Mouse (Mus musculus) layer of hippocampus, adult 9-10 months (tissue): ENCODE data around the gene Plin1.
A peak's percentile ranks its signal among the peaks of the same experiment; 100 is the strongest.

Experiments
- DNase-seq: peaks from one replicate; pipeline ENCODE4 v3.0.0; 2022; ENCODE audit warnings: low spot score

Plin1 gene

DNA sequence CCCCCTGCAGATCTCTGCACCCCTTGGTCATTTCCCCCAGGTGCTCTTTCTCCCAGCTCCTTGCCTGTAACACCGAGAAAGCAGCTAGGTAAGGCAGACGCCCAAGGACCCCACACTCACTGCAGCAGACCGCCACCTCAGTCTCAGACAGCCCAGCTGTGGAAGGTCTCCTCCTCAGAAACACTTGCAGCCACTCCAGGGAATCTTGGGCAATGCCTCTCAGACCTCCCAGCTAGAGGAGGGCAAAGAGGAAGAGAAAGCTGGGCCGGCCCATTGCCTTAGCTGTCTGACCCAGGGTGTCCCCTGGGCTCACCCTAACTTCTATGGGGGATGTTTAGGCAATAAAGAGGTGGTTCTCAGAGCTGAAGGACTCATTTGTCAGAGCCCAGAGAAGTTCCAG is at the start of gene Plin1:
TSS of gene Plin1 (minus strand) at position 282 of the 400 bp plus-strand sequence.
- DNase-seq, result no peak

DNA sequence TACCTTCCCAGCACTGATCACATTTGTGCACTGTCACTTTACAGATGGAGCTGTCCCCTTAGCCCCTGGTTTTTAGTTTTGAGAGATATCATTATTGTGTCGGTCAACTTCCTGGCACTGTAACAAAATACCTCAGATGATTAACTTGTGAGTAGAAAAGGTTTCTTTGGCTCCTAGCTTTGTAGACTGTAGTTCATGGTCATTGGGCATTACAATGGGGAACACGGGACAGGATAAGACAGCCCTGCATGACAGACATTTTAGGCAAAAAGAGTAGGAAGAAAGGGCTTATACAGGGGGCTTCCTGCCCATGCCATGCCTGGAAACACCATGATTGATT is 49.8 kb upstream of the Plin1 start:
- DNase-seq, result no peak

DNA sequence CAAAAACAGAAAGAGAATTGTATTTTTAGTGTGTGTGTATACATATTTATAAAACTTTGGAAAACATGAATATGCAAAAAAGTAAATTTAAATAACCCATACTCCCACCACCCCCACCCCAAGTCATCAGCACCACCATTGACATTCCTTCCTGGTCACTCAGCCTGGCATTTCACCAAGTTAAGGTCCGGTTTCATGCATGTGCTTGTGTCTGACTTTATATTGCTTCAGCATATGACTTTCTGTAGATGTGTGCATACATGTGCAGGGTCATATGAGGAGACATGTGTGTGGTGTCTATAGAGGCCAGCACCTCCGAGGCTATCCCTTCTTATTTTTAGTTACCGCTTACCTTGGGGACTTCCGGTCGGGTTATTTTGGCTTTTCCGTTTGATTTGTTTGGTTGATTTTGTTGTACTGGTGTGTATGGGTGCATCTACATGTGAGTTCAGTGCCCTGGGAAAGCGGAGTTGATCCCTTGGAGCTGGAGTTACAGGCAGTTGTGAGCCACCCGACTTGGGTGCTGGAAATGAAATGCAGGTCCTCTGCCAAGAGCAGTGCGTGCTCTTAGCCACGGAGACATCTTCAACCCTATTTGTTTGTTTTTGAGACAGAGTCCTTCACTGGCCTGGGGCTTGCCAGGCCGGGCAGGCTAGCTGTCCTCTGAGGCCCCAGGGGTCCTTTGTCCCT is 49.3 kb upstream of the Plin1 start:
- no peak for DNase-seq

DNA sequence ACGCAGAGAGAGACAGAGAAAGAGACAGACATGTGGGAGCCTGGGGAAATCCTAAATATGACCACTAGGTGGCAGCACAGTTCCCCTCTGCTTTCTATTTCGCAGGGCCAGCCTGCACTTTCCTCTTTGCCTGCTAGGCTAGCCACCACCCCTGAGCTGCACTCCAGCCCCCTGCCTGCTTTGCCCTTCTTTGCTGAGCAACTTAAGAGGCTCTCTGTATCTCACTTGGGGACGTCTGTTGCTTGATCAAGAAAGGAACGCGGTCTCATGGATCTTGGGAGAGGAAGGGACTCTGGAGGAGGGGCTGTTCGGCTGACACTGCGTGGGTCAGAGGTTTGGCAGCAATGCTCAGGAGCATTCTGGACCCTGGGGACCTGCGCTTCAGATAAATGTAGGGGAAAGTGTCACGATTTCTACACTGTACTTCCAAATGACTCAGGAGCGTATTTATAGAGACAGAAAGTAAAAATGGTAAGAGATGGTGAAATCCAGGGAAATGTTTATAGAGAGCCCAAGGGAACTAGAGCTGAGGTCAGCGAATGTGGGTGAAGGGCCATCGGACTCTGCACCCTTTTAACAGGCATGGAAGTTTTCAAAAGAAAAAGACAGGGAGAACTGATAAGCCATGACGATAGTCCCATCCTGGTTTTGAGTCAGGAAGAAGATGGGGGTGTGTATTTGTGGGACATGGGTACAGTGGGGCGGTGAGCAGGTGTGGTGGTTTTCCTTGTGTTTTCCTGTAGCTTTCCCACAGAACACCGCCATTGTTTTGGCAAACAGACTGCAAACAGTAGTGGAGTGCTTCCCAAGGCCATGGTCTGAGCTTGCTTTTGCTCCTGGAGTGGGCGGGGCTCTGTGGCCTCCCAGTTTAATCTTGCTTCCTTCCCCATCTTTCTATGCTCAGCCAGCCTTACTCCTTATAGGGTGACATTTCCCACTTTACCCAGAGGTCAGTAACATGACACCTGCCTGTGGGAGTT is 48.2 kb upstream of the Plin1 start:
- DNase-seq, result peak; percentile 56

DNA sequence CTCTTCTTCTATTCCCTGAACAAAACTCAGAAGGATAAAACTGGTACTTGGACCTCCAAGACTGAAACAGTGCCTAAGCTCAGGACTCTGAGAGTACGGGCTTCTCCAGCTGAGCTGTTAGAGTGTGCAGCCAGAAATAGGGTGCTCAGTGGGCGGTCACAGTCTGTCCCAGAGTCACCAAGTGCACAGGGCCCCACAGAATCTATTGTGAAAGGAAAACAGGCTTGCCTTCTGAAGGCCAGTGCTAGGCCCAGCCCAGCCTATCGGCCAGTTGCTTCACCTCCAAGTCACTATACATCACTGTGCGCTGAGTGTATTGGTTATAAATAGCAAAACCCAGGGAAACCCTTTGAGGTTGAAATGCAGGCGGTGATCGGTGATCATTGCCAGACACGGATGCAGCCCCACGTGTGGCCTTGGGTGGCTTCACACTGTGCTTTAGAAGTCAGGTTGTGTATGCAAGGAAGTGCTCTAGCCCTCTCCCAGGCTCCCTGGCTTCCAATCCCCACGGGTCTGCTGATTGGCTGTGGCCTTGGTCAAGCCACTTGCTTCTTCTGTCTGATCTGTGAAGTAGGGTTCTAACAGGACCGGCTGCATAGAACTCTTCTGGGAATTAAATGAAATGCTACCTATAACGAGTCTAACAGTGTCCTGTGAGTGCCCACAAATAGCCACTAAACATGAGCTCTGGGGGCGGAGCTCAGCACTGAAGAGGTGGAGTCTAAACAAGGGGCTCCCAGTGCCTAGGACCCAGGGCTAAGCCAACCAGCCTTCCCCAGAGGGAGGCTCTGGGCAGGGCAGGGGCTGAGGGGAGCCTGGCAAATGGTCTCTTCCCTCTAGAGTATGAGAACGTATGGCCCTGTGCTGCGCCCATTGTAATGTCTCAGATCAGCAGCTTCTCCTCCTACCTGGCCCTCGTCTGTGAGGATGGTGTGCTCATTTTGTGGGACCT is 39.1 kb upstream of the Plin1 start:
- DNase-seq, result no peak

DNA sequence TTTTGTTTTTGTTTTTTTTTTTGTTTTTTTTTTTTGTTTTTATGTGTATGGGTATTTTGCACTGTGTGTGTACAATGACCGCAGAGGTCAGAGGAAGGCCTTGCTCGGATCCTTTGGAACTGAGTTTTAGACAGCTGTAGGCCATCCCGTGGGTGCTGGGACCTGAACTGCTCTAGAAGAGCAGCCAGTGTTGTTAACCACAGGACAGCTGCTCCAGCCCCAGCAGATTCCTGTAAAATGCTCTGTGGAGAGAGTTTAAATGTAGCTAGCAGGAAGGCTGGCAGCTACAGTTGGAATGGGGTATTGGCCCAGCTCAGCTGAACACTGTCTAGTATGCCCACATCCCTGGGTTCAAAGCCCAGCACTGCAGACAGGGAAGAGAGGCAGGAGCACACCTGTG is 37.0 kb upstream of the Plin1 start:
- no peak for DNase-seq

DNA sequence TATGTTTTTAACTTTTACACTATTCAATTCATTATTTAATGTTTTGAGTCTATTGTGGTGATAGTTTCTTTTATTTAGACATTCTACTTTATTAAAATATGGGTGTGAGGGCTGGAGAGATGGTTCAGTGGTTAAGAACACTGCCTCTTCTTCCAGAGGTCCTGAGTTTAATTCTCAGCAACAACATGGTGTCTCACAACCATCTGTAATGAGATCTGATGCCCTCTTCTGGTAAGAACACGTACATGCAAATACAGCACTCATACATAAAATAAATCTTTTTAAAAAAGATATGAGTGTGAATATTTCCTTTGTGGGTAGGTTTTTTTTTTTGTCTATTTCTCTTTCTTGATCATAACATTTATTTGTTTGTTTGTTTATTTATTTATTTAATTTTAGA is 33.3 kb upstream of the Plin1 start:
- DNase-seq, result no peak

DNA sequence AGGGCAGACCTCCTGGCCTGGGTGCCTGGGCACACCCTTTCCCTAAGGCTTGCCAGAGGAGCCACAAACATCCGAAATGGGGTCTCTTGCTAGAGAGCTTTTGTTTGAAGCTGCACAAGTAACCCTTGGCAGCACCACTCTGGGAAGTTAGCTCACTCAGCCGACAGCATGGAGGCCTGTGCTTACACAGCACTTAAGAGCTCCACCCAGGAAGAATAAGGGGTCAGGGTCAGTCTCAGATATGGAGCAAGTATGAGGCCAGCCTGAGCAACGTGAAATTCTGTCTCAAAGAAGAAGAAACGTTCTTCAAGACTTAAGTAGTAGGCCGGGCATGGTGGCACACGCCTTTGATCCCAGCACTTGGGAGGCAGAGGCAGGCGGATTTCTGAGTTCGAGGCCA is 29.4 kb upstream of the Plin1 start:
- no peak for DNase-seq

DNA sequence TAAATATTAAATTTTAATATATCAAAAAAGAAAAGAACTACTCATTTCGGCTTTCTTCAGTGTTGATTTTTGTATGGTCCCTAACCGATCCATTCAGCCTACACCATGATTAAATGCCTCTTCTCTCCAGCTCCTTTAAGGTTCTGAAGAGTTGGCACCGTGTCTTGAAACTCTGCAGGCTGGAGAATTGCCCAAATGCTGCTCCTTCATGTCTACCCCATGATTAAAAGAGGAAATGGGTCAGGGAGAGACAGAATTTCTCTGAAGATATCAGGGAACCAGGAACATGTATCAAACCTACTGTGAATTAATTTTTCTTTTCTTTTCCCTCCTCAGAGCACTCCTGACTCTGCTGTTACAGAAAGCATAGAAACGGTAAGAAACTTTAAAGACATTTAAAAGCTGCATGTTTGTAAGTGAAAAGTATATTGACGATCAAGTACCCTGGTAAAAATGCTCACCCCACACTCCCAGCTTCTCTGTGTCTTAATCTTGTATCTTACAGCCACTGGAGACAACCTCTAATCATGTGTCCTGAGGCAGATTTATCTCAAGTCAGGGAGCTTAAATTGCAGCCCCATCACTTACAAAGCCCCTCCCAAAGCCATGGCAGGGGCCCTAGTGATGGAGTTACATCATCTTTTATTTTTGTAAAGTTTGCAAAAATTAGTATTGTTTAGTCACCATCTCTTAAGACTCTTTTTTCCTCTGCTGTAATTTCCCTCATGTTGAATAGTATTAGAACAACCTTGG is 28.6 kb upstream of the Plin1 start:
- no peak for DNase-seq

DNA sequence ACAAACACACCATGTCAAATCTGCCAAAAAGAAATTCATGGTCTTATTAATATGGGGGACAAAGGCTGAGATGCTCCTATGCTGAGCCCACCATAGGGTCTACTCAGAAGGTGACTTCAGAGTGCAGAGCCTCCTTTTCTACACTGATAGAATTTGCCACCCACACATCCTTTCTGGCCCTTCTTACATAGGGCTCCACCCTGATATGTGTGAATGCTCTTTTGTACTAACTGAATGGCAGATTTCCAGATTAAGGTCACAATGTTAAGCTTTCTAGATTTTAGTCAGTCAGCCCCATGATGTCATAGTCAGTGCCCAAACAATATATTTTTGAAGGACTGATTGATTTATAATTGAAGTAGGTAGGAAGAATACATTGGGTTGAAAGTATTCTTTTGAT is 27.1 kb upstream of the Plin1 start:
- DNase-seq, result no peak

DNA sequence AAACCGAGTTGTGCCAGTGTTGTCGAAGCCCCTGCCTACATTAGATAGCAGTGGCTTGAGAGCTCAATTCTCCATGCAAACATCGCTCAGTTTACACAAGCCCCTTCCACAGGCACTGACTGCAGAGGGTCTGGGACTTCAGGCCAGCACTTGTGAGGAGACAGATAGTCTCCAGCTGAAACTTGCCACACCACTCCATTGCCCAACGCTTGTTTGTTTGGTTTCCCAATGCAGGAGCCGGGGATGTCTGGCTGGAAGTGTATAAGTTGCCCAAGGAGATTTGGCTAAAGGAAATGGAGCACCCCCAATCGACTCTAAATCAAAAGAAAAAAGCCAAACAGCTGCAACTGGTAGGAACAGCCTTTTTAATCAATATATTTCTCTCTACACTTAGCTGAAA is 25.5 kb upstream of the Plin1 start:
- no peak for DNase-seq

DNA sequence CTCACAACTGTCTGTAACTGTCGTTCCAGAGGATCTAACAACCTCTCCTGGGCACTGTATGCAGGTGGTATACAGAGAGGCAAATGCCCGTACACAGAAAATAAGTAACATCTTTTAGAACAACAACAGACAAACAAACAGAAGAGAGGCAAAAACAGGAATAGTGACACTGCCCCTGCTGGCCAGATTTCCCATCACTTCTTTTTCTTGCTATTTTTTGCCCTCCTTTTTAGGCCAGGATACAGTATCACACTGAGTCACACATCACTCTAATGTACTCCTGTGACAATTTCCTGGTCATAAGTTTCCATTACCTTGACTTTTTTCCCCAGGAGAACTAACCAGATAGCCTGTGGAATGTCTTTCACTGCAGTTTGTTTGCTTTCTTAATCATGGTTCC is 23.6 kb upstream of the Plin1 start:
- no peak for DNase-seq

DNA sequence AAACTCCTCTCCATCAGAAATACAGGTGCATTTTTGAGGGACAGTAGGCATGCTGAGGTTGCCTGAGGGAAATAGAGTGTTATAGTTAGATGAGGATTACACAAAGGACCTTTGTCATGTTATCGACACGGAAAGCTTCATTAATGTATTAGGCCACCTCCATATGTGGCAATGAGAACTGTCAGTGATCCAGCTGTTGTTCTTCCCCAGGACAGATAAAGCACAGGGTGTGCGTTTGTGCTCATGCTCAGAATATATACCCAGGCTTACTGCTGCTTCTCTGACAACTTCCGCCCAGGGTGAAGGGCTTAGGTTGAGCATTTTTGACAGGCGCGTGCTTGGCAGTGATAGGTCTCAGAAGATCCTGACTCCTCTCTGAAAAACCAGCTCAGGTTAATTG is 16.8 kb upstream of the Plin1 start:
- DNase-seq, result no peak

DNA sequence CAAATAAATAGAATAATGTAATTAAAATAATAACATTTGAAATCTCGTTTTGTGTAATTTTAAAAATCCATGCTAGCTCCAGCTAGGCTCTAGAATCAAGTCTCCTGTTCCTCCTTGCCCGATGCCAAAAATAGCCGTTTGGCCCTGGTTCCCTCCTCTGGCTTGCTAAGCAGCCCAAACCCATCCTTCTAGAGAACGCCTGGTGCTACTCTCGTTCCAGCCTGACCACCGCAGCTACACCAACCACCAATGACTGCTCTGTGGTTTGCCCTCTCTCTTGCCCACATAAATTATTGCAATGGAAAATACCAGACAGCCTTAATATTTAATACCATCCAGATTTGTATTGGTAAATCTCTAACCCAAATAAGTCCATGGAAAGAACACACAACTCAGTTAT is 15.0 kb upstream of the Plin1 start:
- DNase-seq, result no peak

DNA sequence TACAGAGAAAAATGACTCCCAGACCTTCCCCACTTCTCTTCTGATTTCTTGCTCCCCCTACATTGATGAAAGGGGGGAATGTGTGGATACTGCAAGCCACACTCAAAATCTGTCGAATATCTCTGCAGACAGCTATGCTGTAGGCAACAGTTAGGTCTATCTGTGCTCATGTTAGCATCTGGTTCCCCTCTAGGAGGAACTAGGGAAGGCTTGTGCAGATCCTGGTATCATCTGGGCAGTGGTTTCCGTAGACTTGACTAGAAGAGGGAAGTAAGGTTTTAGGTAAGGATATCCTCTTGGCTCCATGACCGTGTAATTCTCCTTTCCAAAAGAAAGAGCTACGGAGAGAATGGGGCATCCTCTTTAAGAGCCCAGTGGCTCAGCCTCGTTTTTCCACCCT is 11.9 kb upstream of the Plin1 start:
- DNase-seq, result no peak

DNA sequence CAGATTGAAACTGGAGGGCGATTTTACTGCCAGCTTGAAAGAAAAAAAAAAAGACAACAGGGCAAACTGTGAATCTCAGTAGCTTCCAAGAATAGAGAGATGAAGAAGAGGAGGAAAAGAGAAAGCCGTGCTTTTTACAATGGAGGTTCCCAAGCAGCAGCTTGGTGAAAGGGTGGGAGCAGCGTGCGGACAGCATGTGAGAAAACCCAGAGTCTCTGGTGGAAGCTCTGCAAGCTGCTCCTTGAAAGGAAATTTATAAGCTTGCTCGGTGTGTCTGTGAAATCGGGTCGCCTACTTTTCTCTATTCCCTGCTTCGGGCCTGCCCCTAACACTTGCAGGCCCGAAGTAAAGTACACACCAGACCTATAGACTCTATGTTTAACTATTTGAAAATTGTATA is 11.3 kb upstream of the Plin1 start:
- DNase-seq, result no peak

DNA sequence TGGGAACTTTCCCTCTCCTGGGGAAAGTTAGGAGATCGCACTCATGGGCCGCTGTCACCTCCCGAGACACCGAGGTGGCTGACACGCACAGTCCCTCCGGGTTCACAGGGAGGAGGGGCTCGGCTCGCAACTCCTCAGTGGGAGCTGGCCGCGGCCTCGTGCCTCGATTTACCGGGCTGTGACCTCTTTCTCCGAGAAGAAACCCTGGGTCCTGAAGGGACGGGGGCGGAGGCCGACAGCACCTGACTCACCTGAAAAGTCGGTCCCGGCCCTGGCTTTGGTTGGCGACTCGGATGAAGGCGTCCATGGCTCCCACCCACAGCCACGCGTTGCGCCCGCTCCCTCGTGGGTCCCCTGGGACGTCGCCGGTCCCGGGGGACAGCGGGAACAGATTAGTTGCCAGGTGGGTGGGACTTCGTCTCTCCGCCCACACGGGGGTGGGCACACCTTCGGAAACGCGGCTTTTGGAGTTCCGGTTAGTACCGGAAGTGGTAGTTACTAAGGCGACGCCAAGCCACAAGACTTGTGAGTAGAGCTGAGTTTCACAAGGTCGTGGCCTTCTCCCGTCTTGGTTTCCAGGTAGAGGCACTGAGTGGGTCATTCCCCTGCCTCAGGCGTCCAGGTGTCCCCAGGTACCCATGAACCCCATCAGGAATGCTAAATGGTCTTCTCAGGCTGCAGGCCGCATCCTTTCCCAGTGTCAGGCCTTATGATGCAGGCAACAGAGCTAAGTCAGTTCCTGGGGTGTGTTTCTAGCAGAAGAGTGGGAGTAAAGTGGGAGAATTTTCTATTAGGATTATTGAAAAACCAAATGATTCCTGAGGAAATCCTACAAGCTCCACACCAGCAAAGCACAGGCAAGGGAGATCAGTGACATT is 10.2 kb upstream of the Plin1 start, which contains the start of the genes Pex11a and Wdr93:
TSS of gene Pex11a (minus strand) at position 473 of the 878 bp plus-strand sequence.
TSS of gene Wdr93 (plus strand) at position 505 of the 878 bp plus-strand sequence.
- peak; percentile 60 for DNase-seq

DNA sequence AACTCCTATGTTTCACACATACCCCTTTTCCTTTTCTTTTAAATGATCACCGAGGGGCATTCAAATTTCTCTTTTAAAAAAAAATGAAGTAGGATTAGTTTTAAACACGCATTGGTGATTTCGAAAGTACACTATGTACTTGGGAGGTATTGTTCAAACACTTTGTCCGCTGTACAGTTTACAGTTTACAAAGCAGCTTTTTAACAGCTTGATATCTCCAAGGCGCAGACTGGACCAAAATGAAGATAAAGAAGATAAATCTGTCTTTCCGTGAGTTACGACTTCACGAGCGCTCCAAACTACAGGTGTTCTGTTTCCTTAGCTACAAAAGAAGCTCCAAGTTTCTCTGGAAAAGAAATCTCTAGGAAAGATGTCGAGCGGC is 9.6 kb upstream of the Plin1 start:
- no peak for DNase-seq

DNA sequence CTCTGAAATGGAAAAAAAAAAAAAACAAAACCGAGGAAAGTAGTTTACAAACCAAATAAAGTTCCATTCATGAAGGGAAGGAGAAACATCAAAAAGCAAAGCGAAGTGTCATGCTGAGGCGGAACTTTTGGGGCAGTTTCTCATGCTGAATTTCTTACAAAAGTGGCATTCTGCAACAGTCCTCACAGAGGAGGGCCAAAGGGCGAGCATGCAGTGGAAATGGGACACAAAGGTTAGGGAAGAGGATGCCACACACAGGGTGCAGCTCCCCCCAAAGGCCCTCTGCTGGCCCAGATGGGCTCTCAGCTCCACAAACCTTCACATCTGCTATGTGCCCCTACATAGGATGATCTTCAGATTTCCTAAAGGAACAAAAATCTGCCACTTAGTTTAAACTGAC is 7.6 kb upstream of the Plin1 start:
- no peak for DNase-seq

DNA sequence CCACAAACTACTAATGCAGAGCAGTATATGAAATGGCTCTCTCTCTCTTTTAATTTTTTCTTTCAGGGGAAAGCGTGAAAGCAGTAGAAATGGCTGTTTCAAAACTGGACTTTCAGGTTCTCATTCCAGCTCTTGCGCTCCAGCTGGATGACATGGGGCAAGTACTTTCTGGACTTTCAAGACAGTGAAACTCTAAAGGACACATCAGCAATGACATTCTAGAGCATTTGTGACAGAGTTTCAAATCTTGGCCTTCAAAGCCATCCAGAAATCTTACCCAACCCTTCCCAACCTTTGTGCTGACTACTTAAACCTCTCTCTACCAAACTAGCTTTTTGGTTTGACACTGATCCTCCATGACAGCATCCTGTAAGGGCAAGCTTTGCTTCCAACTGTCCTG is 6.2 kb upstream of the Plin1 start:
- no peak for DNase-seq

DNA sequence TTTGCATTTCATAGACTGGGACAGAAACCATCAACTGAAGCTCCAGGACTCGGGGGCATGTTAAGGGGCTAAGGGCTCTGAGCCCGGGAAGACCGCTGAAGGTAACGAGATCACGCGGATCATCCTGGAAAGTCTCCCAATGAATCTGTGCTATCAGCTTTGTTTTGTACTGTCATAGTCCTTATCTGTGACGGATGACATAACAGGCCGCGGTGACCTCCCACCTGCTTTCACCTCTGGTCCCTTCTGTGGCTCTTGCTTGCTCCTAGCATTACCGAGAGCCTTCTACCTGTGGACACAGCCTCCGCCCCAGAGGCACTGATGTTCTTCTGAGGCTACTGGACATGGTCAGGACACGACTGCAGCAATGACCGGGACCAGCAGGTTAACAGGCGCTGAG is 3.8 kb upstream of the Plin1 start:
- DNase-seq, result no peak
